Mouse (Mus musculus) kidney, adult 8-10 months (tissue): ENCODE data around the gene Megf6.

ENCODE experiments used
- DNase-seq, 2 experiments: peaks; one replicate each; pipeline ENCODE4 v3.0.0; 2022

Gene Megf6

GRCm38 (mm10) chr4:154160538-154161390 lies 9.8 kb upstream of the Megf6 start, which contains the start of gene Tprgl:
Gene Tprgl, minus strand, starts transcription at chr4:154160666.
- peak; percentile 97 for DNase-seq

GRCm38 (mm10) chr4:154163296-154163695 lies 7.2 kb upstream of the Megf6 start:
- peak; percentile 51 to 69 for DNase-seq

- peak; percentile 42 to 68 for DNase-seq
These were observed 3.5 kb upstream of the Megf6 start for GRCm38 (mm10) chr4:154167053-154167452.

- DNase-seq, result no peak
These were observed 509 bp upstream of the Megf6 start for GRCm38 (mm10) chr4:154170021-154170420.

- no peak for DNase-seq
These were observed 811 bp downstream of the Megf6 start for GRCm38 (mm10) chr4:154171151-154171930.

- DNase-seq, result no peak
These were observed 1.5 kb downstream of the Megf6 start for GRCm38 (mm10) chr4:154171931-154172604.

- DNase-seq, result no peak
These were observed 6.7 kb downstream of the Megf6 start for GRCm38 (mm10) chr4:154177257-154177656.

GRCm38 (mm10) chr4:154181001-154181400 lies 10.5 kb downstream of the Megf6 start:
- no peak for DNase-seq

GRCm38 (mm10) chr4:154183566-154183965 lies 13.0 kb downstream of the Megf6 start:
- DNase-seq, result no peak

GRCm38 (mm10) chr4:154185001-154185400 lies 14.5 kb downstream of the Megf6 start:
- no peak for DNase-seq

GRCm38 (mm10) chr4:154186002-154186537 lies 15.5 kb downstream of the Megf6 start:
- DNase-seq, result no peak

GRCm38 (mm10) chr4:154188948-154189347 lies 18.4 kb downstream of the Megf6 start:
- no peak for DNase-seq

- no peak for DNase-seq
These were observed 27.4 kb downstream of the Megf6 start for GRCm38 (mm10) chr4:154197961-154198360.

GRCm38 (mm10) chr4:154198377-154198961 lies 27.9 kb downstream of the Megf6 start:
- DNase-seq, result no peak

GRCm38 (mm10) chr4:154201511-154201910 lies 31.0 kb downstream of the Megf6 start:
- no peak for DNase-seq

GRCm38 (mm10) chr4:154204532-154204931 lies 34.0 kb downstream of the Megf6 start:
- no peak for DNase-seq

GRCm38 (mm10) chr4:154205392-154205791 lies 34.9 kb downstream of the Megf6 start:
- peak; percentile 72 to 74 for DNase-seq

- DNase-seq, result peak; percentile 11 to 58
These were observed 36.7 kb downstream of the Megf6 start for GRCm38 (mm10) chr4:154207261-154207660.

- DNase-seq, result no peak
These were observed 38.5 kb downstream of the Megf6 start for GRCm38 (mm10) chr4:154209054-154209453.

- DNase-seq, result no peak
These were observed 39.3 kb downstream of the Megf6 start for GRCm38 (mm10) chr4:154209825-154210224.

GRCm38 (mm10) chr4:154211459-154211858 lies 40.9 kb downstream of the Megf6 start:
- no peak for DNase-seq

GRCm38 (mm10) chr4:154213586-154213985 lies 43.1 kb downstream of the Megf6 start:
- no peak for DNase-seq

GRCm38 (mm10) chr4:154214075-154214474 lies 43.5 kb downstream of the Megf6 start:
- DNase-seq, result no peak
